Comparison of ENCODE assay signal across 20 mouse cellular contexts in the genomic region with DNA sequence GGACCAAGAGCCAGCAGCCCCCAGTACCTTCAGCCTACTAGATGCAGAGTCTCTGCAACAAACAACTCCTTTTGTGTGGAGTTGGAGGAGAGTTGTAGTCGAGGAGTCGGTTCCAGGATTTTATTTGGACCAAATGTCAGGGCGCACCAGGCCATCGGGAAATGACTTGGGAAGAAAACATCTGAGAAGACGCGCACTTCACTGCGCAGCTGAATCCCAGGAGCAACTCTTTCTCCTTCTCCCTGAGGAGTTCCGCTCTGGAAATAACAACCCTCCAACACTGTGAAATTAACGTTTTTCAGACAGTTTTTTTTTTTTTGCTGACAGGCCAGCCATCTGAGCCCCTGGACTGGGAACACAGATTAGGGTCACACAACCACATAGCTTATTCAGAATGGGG.
DNase-seq lines count a peak whose midpoint lies in the region; ATAC-seq and TF ChIP-seq lines count a peak whose summit lies in the region.
"Had no signal": no experiment of that assay in that cellular context is flagged by ENCODE, and none has a peak within 500 bp of the region (broad histone marks: within the 10 kb centered on the region; RNA-seq: fewer than 3 reads in every experiment).

No protein-coding gene starts in this region.

- DNase-seq in adrenal gland, postnatal 10 days, result peak; percentile 53
- DNase-seq in adrenal gland, adult 2 months, result no peak
- peak; percentile 59 to 76 for DNase-seq in heart, adult 18-20 months
- no peak for DNase-seq in lung, postnatal 0 days (ENCODE audit: low spot score)
- no peak for DNase-seq in lung, postnatal 14 days
- DNase-seq in limb, embryonic 10.5 days (ENCODE audit: low spot score), result no peak
- DNase-seq: adrenal gland, postnatal 25 days; cerebellum, adult 9-10 months; kidney, postnatal 4 days; lung, adult 18-20 months; lung, postnatal 4 days; right cerebral cortex, postnatal 25 days; thymus, postnatal 25 days had no signal

- no peak overlapping the region for H3K4me3 ChIP-seq in heart, embryonic 11.5 days (ENCODE audit: low read depth, low read length)
- no peak overlapping the region for H3K4me3 ChIP-seq in lung, postnatal 0 days (ENCODE audit: low read depth, low read length)
- no peak overlapping the region for H3K4me3 ChIP-seq in limb, embryonic 10.5 days
- H3K4me3 ChIP-seq: forebrain, embryonic 12.5 days; heart, embryonic 15.5 days; hindbrain, embryonic 12.5 days; intestine, embryonic 15.5 days; midbrain, embryonic 12.5 days had no signal

- H3K27me3 ChIP-seq in heart, embryonic 11.5 days (ENCODE audit: control insufficient read depth, insufficient read depth, low read length), result no peaks in the 10 kb centered on the region
- no peaks in the 10 kb centered on the region for H3K27me3 ChIP-seq in lung, postnatal 0 days (replicated peaks; ENCODE audit: insufficient read depth, low read length)
- no peaks in the 10 kb centered on the region for H3K27me3 ChIP-seq in limb, embryonic 10.5 days (ENCODE audit: low read depth, poor library complexity, severe bottlenecking)
- H3K27me3 ChIP-seq: forebrain, embryonic 12.5 days; heart, embryonic 15.5 days; hindbrain, embryonic 12.5 days; intestine, embryonic 15.5 days; midbrain, embryonic 12.5 days had no signal

- ATAC-seq in heart, embryonic 11.5 days (replicated peaks; ENCODE audit: insufficient number of reproducible peaks, low FRiP score, low TSS enrichment), result no peak
- no peak; the same call in 1 of the 2 replicates for ATAC-seq in lung, postnatal 0 days
- ATAC-seq in frontal cortex, adult (ENCODE audit: low TSS enrichment), result no peak
- ATAC-seq: intestine, embryonic 15.5 days had no signal

- no peak for TF ChIP-seq CTCF in lung, postnatal 0 days (IDR thresholded peaks at IDR 0.05)

- WGBS in heart, embryonic 11.5 days (ENCODE audit: insufficient replicate concordance), result 79% methylated on average over 9 of the region's 9 CpGs
- WGBS in lung, postnatal 0 days, result 60% methylated on average over 9 of the region's 9 CpGs
- 92% methylated on average over 9 of the region's 9 CpGs for WGBS in limb, embryonic 10.5 days

- no peak overlapping the region for H3K27ac ChIP-seq in heart, embryonic 11.5 days (ENCODE audit: low read depth, low read length)
- peak overlapping the region; percentile 47 for H3K27ac ChIP-seq in lung, postnatal 0 days (ENCODE audit: low read length)
- H3K27ac ChIP-seq in limb, embryonic 10.5 days, result no peak overlapping the region
- H3K27ac ChIP-seq: forebrain, embryonic 12.5 days; heart, embryonic 15.5 days; hindbrain, embryonic 12.5 days; intestine, embryonic 15.5 days; midbrain, embryonic 12.5 days had no signal

- TF ChIP-seq EP300 in lung, postnatal 0 days (IDR thresholded peaks at IDR 0.05), result no peak; the same call in 1 of the 2 replicates

- H3K36me3 ChIP-seq in heart, embryonic 11.5 days (ENCODE audit: control insufficient read depth, insufficient read depth, low read length), result no peaks in the 10 kb centered on the region
- H3K36me3 ChIP-seq in lung, postnatal 0 days (ENCODE audit: insufficient read depth, low read length), result no peaks in the 10 kb centered on the region
- H3K36me3 ChIP-seq in limb, embryonic 10.5 days, result no peaks in the 10 kb centered on the region
- H3K36me3 ChIP-seq: forebrain, embryonic 12.5 days; heart, embryonic 15.5 days; hindbrain, embryonic 12.5 days; intestine, embryonic 15.5 days; midbrain, embryonic 12.5 days had no signal

- no peaks in the 10 kb centered on the region for H3K9me3 ChIP-seq in heart, embryonic 11.5 days (replicated peaks; ENCODE audit: control insufficient read depth, low read length)
- no peaks in the 10 kb centered on the region for H3K9me3 ChIP-seq in lung, postnatal 0 days (ENCODE audit: low read length)
- H3K9me3 ChIP-seq in limb, embryonic 10.5 days (replicated peaks), result no peaks in the 10 kb centered on the region
- H3K9me3 ChIP-seq: forebrain, embryonic 12.5 days; heart, embryonic 15.5 days; hindbrain, embryonic 12.5 days; intestine, embryonic 15.5 days; midbrain, embryonic 12.5 days had no signal

- no peak overlapping the region for H3K4me2 ChIP-seq in heart, embryonic 11.5 days
- no peak overlapping the region for H3K4me2 ChIP-seq in lung, postnatal 0 days (replicated peaks; ENCODE audit: low read depth, low read length)
- H3K4me2 ChIP-seq: forebrain, embryonic 12.5 days; heart, embryonic 15.5 days; hindbrain, embryonic 12.5 days; intestine, embryonic 15.5 days; midbrain, embryonic 12.5 days had no signal

- no peaks in the 10 kb centered on the region for H3K4me1 ChIP-seq in heart, embryonic 11.5 days (ENCODE audit: control insufficient read depth, insufficient read depth, low read length)
- H3K4me1 ChIP-seq in lung, postnatal 0 days (ENCODE audit: insufficient read depth, low read depth, low read length), result peaks cover 7% of the 10 kb centered on the region; the same call in 1 of the 2 replicates
- H3K4me1 ChIP-seq in limb, embryonic 10.5 days, result no peaks in the 10 kb centered on the region
- H3K4me1 ChIP-seq: forebrain, embryonic 12.5 days; hindbrain, embryonic 12.5 days; midbrain, embryonic 12.5 days had no signal

- H3K9ac ChIP-seq in heart, embryonic 11.5 days (ENCODE audit: low read depth, low read length), result no peak overlapping the region
- H3K9ac ChIP-seq in lung, postnatal 0 days (replicated peaks; ENCODE audit: low read depth), result no peak overlapping the region
- H3K9ac ChIP-seq: forebrain, embryonic 12.5 days; heart, embryonic 15.5 days; hindbrain, embryonic 12.5 days; intestine, embryonic 15.5 days; midbrain, embryonic 12.5 days had no signal

Comparison
In these comparisons a context has a peak if more than half of its experiments do, and no peak if none do; other contexts are left out.
1. DNase-seq: peak in adrenal gland, postnatal 10 days (single experiment) and heart, adult 18-20 months (2 of 2); none in adrenal gland, adult 2 months (single experiment), lung, postnatal 0 days (single experiment), lung, postnatal 14 days (single experiment) and limb, embryonic 10.5 days (single experiment).